Mouse (Mus musculus) lung, postnatal 14 days (tissue): ENCODE results near the gene Safb2.

ENCODE experiments used
- DNase-seq: peaks from one replicate; pipeline ENCODE4 v3.0.0; 2021

Gene Safb2

GRCm38 (mm10) chr17:56609452-56610171 lies 25.2 kb upstream of the Safb2 start, which contains the start of gene 2410015M20Rik:
TSS of gene 2410015M20Rik (minus strand) at chr17:56609771.
- DNase-seq = peak; percentile 94

GRCm38 (mm10) chr17:56608699-56609098 lies 24.3 kb upstream of the Safb2 start:
- DNase-seq = no peak

GRCm38 (mm10) chr17:56607521-56608062 lies 23.2 kb upstream of the Safb2 start:
- no peak for DNase-seq

GRCm38 (mm10) chr17:56605431-56605830 lies 21.0 kb upstream of the Safb2 start:
- DNase-seq = no peak

- DNase-seq = no peak
Observed at GRCm38 (mm10) chr17:56604422-56604821, 20.0 kb upstream of the Safb2 start.

- no peak for DNase-seq
Observed at GRCm38 (mm10) chr17:56604070-56604380, 19.6 kb upstream of the Safb2 start.

GRCm38 (mm10) chr17:56603186-56604069 lies 19.0 kb upstream of the Safb2 start:
- DNase-seq = no peak

GRCm38 (mm10) chr17:56593527-56594271 lies 9.3 kb upstream of the Safb2 start:
- DNase-seq = no peak

- no peak for DNase-seq
Observed at GRCm38 (mm10) chr17:56592553-56592952, 8.2 kb upstream of the Safb2 start.

GRCm38 (mm10) chr17:56588921-56589320 lies 4.5 kb upstream of the Safb2 start:
- DNase-seq = no peak

- no peak for DNase-seq
Observed at GRCm38 (mm10) chr17:56587773-56588172, 3.4 kb upstream of the Safb2 start.

GRCm38 (mm10) chr17:56585171-56585821 lies 911 bp upstream of the Safb2 start:
- DNase-seq = peak; percentile 45

GRCm38 (mm10) chr17:56583611-56584256 lies 651 bp downstream of the Safb2 start:
- DNase-seq = peak; percentile 56

GRCm38 (mm10) chr17:56583071-56583470 lies 1.3 kb downstream of the Safb2 start:
- DNase-seq = no peak

- no peak for DNase-seq
Observed at GRCm38 (mm10) chr17:56572939-56573338, 11.4 kb downstream of the Safb2 start.

GRCm38 (mm10) chr17:56572154-56572553 lies 12.2 kb downstream of the Safb2 start:
- DNase-seq = no peak

GRCm38 (mm10) chr17:56570287-56570686 lies 14.1 kb downstream of the Safb2 start:
- DNase-seq = no peak

GRCm38 (mm10) chr17:56567370-56567769 lies 17.0 kb downstream of the Safb2 start:
- no peak for DNase-seq

GRCm38 (mm10) chr17:56566918-56567317 lies 17.5 kb downstream of the Safb2 start:
- DNase-seq = no peak

GRCm38 (mm10) chr17:56566293-56566692 lies 18.1 kb downstream of the Safb2 start:
- no peak for DNase-seq

- DNase-seq = no peak
Observed at GRCm38 (mm10) chr17:56561866-56562265, 22.5 kb downstream of the Safb2 start.

GRCm38 (mm10) chr17:56560131-56560530 lies 24.3 kb downstream of the Safb2 start:
- no peak for DNase-seq
